Mouse (Mus musculus): ENCODE results near the gene Dzip1.
A peak's percentile ranks its signal among the peaks of the same experiment; 100 is the strongest.

Gene Dzip1

DNA sequence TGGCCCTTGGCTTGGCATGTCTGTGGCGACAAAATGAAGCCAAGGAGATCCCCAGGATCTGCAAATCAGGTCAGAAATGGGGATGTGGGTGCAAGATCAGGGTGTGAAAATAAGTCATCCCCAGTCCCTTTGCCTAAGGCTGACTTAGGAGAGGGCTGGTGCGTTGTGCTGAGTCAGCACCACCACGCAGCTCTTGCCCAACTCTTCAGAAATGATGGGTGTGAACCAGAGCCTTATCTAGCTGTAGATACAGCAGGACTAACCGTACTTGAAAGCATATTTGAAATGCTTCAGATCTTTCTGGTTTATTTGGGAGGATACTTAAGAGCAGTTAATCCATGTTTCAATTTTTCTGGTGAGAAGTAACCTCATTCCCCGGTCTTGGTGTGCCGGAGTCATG is 55.5 kb downstream of the Dzip1 start:
- no peak for DNase-seq (ENCODE audit: low spot score)

DNA sequence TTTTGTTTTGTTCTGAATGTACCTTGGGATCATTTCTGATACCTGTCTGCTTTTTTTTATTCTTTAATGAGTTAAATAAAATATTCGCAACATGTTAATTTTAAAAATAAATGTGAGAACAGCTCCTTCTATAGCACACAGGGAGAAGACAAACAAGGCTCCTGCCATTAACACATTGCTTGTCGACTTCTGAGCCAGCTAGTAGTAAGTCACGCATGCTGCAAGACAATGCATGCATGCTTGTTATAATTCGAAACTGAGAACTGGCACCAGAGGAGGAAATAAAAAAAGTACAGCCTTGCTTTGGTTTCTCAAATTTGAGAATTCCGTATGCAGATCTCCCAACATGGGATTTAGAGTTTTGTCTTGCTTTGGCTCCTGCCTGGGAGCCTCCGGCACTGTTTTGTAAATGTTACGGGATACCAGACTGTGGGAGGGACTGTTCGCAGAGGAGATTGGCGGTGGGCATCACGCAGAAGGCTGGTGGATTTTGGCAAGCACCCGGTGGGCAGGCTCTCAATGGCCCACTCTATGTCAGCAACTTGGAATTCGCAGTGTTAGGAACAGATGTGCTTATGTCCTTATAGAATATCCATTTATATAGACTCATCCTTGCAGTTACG is 57.0 kb downstream of the Dzip1 start:
- DNase-seq (ENCODE audit: low spot score) = no peak

DNA sequence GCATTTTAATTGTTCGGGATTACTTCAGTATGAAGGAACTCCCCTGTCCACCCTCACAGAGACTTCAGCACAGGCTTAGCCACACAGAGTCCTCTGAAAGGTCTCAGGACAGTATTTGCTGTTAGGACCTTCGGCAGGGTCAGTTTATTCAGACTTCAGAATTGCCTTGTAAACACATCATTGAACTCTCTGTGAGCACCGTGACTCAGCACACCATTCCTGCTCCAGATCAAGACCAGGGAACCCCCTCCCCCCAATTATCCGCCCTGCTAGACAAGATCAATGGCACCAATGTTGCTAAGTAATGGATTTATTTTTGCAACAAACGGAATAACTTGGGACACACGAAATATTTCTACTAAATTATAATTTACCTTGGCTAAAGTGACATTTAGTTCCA is 57.9 kb downstream of the Dzip1 start:
- no peak for DNase-seq (ENCODE audit: low spot score)

DNA sequence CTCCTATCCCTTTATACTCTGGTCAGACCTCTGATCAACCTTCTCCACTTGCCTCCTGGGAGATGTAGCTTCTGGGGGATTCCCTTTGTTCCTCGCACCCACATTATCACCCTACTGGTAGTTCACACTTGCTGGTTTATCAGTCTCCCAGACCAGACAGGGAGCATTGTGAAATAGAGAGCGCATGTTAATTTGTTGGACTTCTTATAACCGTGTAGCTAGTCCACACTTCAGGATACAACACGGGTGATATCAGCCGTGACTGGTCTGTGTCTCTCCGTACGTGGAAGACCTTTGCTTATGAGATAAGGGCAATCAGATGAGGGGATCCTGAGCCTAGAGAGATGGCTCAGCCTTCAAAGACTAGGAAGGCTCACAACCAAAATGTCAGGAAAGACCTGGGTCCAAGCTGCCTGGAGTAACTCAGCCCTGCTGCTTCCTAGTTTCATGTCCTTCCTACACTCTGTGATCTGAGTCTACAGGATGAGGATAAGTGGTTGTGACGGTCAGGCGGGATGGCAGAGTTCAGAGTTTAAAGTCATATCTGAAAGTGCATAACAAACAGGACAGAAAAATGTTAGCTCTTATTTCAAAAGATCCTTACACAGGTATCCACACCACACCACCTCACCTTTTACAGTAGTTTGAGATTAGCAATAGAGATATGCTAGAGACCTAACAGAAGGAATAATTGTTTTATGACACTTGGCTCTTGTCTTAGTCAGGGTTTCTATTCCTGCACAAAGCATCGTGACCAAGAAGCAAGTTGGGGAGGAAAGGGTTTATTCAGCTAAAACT is 59.0 kb downstream of the Dzip1 start:
- no peak for DNase-seq (ENCODE audit: low spot score)

DNA sequence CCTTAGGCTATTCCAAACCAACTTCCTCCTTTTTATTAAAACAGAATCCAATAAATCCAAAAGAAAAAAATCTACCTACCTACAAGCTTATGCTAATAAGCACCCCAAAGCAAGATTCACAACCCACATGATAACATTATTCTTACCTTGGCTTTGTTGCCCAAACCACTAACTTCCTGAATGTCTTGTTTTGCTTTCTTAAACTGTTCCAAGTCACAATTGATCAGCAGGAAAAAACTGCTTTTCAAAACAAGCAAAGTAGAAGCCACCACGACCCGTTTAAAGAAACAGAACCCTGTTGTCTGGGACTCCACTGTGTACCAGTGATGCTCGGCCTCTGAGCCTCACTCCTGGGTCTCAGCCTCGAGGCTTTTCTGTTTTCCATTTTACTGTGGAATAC is 60.4 kb downstream of the Dzip1 start:
- DNase-seq (ENCODE audit: low spot score) = no peak

DNA sequence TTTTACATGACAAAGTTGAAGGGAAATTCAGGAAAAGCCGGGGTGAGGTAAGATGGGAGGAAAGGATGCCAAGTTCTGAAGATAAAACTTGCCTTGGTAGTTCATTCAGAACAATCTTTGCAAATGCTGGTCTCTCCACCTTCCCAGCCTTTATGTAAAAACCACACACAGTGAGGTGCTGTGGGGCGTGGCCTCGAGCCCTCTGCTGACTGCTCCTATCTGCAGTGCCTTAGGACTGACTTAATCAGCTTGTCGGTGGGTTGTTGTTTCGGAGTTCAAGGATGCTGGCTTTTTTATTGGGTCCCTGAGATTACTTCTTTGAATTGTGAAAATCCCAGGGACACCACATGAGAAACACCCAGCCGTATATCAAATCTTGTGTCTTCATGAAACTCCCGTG is 63.0 kb downstream of the Dzip1 start:
- DNase-seq (ENCODE audit: low spot score) = no peak

DNA sequence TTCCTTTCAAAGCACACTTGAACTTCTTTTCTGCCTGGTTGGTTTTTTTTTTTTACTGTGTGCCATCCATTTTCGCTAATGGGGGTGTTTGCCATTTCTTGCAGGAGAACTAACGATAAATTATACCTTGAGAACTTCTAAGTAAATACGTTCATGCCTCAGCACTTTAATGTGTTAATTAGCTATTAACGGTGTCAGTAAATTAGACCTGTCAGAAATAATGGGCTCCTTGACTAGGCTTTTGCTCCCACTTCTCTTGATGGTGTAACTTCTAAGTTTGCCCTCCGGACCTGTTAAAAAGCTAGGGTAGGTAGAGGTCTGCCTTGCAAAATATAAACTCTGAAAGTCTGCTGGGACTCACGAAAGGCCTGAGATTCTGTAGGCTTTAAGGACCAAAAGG is 66.9 kb downstream of the Dzip1 start:
- DNase-seq (ENCODE audit: low spot score) = no peak

DNA sequence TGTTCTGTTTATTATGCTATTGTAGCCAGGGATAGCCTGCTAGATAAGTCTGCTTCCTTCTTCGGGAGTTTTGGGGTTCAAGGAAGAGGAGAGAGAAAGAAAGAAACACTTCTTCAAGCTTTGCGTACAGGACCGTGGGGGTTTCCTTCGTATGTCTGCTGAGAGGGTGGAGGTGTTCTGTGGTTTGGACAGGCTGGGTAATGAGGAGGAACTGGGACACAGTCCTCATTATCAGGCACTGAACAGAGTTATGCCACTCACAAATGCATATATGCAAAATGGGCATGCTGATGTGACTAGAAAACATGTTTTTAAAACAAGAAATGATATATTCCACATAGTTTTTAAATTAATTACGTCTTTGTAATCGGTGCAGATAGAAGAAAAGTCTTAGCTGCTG is 68.7 kb downstream of the Dzip1 start:
- no peak for DNase-seq (ENCODE audit: low spot score)

DNA sequence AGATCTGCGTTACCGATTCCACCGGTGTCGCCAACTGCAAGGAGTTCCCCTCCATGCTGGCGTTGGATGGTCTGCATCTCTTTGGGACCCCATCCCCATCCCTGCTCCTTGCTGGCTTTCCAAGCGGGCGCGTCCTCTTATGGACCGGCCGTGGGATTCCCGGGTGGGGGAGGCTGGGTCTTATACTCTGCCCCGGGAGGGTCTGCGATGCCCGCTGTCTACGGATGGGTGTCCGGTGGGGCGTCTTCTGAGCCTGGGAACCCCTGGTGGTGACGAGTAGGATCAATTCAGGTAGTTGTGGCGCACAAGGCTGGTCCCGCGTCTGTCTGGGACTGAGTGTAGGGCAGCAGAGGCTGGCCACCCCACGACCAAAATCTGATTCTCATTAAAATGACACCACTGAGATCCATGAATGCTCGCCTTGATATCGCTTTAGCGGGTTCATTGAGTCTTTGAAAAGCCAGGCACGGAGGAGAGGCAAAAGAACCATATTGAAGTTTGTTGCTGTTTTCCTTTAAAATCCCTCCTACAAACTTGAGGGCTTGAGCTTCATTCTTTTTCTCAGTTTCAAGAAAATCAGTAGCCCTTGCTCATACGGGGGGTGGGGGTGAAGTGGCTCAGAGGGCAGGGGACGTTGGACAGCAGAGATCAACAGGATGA is 70.0 kb downstream of the Dzip1 start:
- DNase-seq (ENCODE audit: low spot score) = no peak

DNA sequence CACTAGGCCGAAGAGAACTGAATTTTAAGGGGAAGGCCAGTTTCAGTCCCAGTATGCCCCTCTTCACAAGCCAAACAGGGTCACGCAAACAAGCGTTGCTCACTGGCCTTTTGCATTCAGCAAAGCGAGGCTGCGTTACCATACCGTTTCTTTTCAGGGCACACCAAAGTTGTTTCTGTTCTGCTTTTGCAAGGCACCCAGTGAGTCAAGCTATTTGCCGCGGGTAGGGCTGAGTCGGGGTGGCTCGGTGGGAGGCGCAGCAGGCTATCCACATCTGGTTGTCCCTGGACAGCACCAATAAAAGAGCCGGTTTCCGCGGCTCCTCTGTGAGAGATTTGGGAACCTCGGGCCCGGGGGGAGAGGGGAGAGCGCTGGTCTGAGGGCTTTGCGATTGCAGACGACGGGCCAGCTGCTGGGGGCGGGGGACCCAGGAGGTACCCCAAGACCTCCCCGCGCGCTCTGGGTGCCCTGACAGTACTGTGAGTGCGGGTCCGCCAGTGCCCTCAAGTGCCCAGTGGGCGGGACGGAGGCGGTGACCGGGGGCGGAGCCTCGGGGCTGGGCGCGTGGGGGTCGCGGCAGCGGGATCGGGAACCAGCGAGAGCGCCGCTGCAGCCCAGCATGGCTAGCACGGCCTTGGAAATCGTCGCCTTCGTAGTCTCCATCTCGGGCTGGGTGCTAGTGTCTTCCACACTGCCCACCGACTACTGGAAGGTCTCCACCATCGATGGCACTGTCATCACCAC is 70.7 kb downstream of the Dzip1 start:
- peak; percentile 27 for DNase-seq (ENCODE audit: low spot score)

DNA sequence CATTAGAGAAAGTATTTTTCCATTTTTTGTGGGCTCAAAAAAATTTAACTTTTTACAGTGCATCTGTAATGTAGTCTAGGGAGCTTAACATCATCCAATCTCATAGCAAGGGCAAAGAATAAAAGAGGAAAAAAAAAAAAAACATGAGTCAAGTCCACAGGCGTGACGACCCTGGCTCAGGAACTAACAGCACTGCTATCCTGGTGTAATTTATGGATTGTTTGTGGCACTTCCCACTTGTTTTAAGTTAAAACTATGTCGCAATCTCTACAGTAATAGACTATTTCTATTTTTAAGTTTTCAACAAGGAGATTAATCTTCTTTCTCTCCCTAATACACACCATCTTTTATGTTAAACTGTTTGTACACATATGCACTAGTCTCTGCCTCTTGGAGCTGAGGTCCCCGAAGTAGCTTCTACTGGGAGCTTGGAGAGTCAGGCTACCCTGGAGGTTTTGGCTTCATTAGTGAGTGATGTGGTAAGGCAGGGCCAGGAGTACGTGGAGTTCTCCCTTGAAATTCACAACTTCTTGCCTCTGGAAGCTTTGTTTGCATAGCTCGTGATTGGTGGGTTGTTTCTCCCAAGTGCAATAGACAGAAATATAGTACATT is 73.7 kb downstream of the Dzip1 start:
- DNase-seq (ENCODE audit: low spot score) = no peak

DNA sequence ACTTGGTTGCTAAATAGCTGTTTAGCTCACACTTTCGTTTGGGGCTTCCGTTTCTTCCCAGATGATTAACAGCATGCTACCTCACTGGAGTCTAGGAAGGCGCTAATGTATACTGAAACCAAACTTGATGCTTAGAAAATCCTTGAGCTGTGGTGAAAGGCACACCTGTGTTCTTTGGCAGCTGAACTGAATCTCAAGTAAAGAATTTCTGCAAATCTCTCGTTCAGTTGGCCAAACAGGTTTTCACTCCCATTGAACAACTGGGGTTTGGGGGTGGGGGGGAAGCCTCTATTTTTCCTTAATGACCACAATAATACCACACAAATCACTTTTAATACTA is 74.6 kb downstream of the Dzip1 start:
- DNase-seq (ENCODE audit: low spot score) = no peak

DNA sequence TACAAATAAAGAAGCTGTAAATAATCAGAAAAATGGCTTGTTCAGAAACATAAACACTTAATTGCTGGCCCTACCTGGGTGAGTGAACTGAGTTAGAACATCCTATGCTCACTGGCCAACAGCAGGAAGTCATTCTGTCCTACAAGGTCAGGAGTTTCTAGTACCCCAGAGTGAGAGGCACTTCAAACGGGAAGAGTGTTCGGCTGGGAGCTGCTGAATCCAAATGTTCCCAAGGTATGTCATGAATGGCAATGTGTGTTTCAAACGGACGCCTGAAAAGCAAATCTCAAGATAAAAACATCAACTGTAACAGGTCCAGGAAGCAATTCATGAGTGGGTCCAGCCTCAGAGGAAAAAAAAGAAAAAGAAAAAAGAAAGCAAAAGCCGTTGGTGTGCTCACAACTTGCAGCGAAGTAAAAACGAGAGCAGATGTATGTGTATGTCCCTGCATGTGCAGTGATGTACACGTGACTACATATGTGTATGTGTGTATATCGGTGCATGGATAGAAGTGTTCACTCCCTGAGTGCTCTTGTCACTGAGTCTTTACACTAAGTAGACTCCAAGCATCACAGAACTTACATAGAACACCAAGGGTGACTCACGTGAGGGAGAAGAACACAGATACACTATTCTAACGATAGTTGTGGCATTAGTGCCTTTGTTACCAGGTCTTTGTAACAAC is 75.1 kb downstream of the Dzip1 start:
- no peak for DNase-seq (ENCODE audit: low spot score)

DNA sequence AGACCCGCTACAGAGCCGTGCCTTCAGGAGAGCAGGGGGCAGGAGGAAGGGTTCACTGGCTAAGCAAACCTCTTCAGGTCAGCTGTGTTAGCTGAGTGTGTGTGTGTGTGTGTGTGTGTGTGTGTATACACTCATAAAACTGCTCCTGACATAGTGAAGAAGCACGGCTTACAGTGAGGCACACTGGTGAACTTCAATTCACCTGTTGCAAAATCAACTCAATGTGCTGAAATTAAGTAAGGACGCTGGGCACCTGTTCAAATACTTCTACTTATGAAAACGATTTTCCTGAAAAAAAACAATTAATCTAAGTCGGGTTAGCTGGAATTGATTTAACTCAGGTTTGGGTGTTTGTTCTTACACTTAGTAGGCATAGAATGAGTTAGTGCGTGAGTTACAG is 77.1 kb downstream of the Dzip1 start:
- no peak for DNase-seq (ENCODE audit: low spot score)

DNA sequence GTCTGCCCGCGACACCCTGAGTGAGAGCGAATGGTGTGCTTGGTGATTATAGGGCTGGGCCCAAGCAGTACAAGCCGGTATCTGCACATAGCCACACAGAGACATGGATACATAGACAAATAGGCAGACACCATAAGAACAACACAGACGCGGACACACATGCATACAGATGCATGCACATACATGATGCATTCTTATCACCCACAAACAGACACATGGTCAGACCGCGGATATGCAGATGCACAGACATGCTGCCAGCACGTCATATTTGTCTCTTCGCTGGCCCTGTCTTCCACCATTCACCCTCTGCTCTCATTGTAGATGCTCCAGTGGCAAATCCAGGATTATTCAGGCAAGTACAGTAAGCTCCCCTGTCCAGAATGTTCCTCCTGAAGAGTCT is 78.4 kb downstream of the Dzip1 start:
- no peak for DNase-seq (ENCODE audit: low spot score)

DNA sequence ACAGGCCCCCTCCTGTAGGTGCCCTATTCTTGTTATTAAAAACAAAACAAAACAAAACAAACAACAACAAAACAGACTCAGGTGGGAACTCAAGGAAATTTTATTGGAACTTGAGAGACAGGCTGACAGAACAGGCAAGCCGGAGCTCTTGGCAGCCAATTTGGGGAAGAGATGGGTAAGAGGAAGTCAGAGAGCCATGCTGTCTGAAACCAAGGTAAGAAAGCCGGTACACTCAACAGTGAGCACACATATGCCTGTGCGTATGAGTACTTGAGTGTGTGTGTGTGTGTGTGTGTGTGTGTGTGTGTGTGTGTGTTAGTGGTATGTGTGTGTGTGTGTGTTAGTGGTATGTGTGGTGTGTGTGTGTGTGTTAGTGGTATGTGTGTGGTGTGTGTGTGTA is 82.9 kb downstream of the Dzip1 start:
- no peak for DNase-seq (ENCODE audit: low spot score)

DNA sequence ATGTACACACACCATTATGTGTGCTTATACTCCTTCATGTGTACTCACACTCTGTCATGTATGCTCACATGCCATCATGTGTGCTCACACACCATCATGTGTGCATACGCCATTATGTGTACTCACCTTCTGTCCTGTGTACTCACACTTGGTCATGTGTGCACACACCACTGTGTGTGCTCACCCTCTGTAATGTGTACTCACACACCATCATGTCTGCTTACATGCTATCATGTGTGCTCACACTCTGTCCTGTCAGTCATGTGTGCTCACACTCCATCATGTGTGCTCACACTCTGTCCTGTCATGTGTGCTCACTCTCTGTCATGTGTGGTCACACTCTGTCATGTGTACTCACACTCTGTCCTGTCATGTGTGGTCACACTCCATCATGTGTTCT is 85.2 kb downstream of the Dzip1 start:
- DNase-seq (ENCODE audit: low spot score) = no peak

DNA sequence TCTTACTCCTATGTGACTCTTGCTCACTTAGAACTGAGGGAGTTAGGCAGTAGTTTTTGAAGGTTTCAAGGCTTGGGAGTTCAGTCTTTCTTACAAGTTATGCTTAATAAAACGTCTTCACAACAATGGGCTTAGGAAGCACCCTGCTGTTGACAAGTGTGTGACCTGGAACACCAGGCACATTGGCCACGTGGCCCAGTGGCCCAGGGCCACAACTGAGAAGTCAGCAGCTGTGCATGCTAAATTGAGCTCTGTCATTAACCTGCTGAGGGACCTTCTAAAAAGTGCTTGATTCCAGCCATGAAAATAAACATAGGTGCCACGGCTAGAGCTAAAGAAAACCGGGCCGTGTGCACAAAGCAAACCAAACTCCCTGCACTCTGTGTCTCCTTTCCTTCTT is 85.8 kb downstream of the Dzip1 start:
- DNase-seq (ENCODE audit: low spot score) = no peak

DNA sequence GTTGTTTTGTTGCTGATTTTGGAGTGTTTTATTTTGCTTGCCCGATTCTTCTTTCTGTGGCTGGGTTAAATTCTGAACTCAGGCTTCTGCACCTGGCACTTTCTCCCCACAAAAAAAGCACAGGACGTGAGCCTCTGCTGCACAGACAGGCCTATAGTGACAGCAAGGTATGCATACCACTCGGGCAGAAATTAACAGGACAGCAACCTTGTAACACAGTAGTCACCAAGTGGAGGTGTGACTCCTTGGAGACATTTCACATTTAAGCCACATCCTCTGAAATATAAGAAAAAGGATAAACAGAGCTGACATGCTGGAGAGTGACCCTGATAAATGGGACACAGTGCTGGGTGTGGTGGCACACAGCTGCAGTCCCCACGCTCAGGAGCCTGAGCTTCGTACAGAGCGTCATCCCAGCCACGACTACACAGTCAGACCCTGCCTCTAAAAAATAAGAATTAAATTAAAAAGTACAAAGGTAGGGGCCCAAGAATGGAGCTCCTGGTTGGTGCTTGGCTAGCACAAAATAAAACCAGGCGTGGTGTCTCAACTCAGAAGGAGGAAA is 86.6 kb downstream of the Dzip1 start:
- DNase-seq (ENCODE audit: low spot score) = no peak

DNA sequence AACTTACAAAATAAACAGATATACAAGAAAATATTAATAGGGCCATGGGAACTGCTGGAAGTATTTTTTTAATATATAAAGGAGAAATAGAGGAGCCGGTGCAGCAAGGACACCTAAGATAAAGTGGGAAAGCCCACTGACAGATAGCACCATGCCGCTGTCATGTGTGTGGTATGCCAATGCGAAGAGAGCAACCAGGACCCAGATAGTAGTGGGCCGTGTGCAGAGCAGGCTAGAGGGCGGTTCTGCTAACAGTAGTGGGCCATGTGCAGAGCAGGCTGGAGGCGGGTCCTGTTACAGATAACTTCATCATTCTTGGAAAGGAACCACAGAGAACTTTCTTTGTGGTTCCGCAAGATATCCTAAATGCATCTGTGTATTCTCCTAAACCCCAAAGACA is 88.5 kb downstream of the Dzip1 start:
- DNase-seq (ENCODE audit: low spot score) = no peak

DNA sequence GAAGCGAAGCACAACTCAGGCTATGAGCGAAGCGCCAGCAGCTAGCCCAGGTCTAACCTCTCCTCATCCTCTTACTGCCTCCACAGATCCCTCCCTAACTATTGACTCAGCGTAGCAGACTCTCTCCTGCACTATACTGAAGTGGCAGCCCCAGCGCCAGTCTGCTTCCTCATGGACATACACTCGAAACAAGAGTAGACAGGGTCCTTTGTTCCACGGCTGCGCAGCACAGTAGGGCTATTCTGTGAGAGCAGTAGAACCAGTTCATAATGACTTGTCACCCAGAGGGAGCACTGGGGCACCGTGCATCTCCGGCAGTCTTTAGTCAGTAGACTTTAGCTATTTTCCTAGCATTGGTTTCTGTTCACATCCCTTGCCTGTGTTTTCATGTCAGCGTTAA is 89.1 kb downstream of the Dzip1 start:
- no peak for DNase-seq (ENCODE audit: low spot score)

DNA sequence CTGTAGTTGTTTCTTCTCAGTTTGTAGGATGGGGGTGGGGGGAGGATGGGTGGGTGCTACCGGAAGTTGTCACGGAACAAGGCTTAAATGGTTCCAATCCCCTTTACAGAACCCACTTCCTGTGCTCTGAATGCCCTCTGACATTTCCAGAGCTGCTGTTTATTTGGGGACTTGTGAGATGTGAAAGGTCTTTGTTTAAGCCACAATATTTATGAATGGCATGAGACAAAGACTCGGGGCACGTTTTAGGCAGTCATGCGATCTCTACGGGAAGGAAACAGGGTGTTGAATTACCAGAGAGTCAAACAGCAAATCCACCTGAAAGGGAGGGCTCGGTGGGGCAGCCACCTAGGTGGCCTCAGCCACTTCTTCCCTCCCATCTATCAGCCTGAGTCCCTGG is 90.9 kb downstream of the Dzip1 start:
- DNase-seq (ENCODE audit: low spot score) = no peak

All from layer of hippocampus, adult 11-12 months (tissue).